In genomic region chr1:90599226-90599625, GRCm38 (mm10) we compare ENCODE assay signal across 17 mouse cellular contexts. TPM values are rescaled to one million over a fixed set of nuclear protein-coding genes. Genes with fewer than 3 reads are reported as not detected.
DNase-seq lines count a peak whose midpoint lies in the region; ATAC-seq lines count a peak whose summit lies in the region.
"Had no signal": no experiment of that assay in that cellular context is flagged by ENCODE, and none has a peak within 500 bp of the region (broad histone marks: within the 10 kb centered on the region; RNA-seq: fewer than 3 reads in every experiment).

No protein-coding gene starts in this region.

- ATAC-seq in heart, embryonic 12.5 days (ENCODE audit: insufficient number of reproducible peaks, low FRiP score): no peak
- ATAC-seq: forebrain, embryonic 14.5 days; hindbrain, embryonic 16.5 days; midbrain, embryonic 16.5 days; Patski had no signal

- DNase-seq in heart, adult 8-10 months (ENCODE audit: low spot score): peak; percentile 64
- peak; percentile 47 to 61 for DNase-seq in kidney, adult 8-10 months
- DNase-seq in lung, postnatal 10 days: peak; percentile 87
- DNase-seq in yolk sac, embryonic 10.5 days (ENCODE audit: low spot score): no peak
- no peak for DNase-seq in right cerebral cortex, postnatal 4 days
- DNase-seq in right cerebral cortex, postnatal 25 days: no peak
- DNase-seq: liver, embryonic 13.5 days had no signal

- no peak overlapping the region for H3K9ac ChIP-seq in heart, embryonic 12.5 days
- H3K9ac ChIP-seq: embryonic facial prominence, embryonic 15.5 days; liver, embryonic 13.5 days; neural tube, embryonic 15.5 days; stomach, embryonic 15.5 days had no signal

- WGBS in heart, embryonic 12.5 days: 41% methylated on average over 3 of the region's 3 CpGs

- peaks cover 15% of the 10 kb centered on the region; the same call in 1 of the 2 replicates for H3K27me3 ChIP-seq in heart, embryonic 12.5 days (replicated peaks)
- H3K27me3 ChIP-seq: stomach, embryonic 15.5 days had no signal

- H3K36me3 ChIP-seq in heart, embryonic 12.5 days: no peaks in the 10 kb centered on the region
- H3K36me3 ChIP-seq: embryonic facial prominence, embryonic 15.5 days; liver, embryonic 13.5 days; neural tube, embryonic 15.5 days; stomach, embryonic 15.5 days had no signal

- H3K4me2 ChIP-seq in heart, embryonic 12.5 days: no peak overlapping the region
- H3K4me2 ChIP-seq: embryonic facial prominence, embryonic 15.5 days; liver, embryonic 13.5 days; neural tube, embryonic 15.5 days; stomach, embryonic 15.5 days had no signal

- H3K4me1 ChIP-seq in heart, embryonic 12.5 days (replicated peaks): 0 out of 2 replicates have a peak, but pooled peaks cover 1% of the 10 kb centered on the region
- H3K4me1 ChIP-seq in brown adipose tissue, adult 24 weeks (ENCODE audit: control insufficient read depth, insufficient read depth, insufficient read length, low read length): peaks cover 8% of the 10 kb centered on the region

- no peaks in the 10 kb centered on the region for H3K9me3 ChIP-seq in heart, embryonic 12.5 days (replicated peaks)
- H3K9me3 ChIP-seq: embryonic facial prominence, embryonic 15.5 days; liver, embryonic 13.5 days; neural tube, embryonic 15.5 days; stomach, embryonic 15.5 days had no signal

- no peak overlapping the region for H3K27ac ChIP-seq in heart, embryonic 12.5 days (ENCODE audit: poor library complexity, severe bottlenecking)
- H3K27ac ChIP-seq in brown adipose tissue, adult 24 weeks (replicated peaks; ENCODE audit: low read depth, low read length): peak overlapping the region; percentile 91
- H3K27ac ChIP-seq: embryonic facial prominence, embryonic 15.5 days; layer of hippocampus, adult 2 months; liver, embryonic 13.5 days; neural tube, embryonic 15.5 days; stomach, embryonic 15.5 days had no signal

- no peak overlapping the region for H3K4me3 ChIP-seq in heart, embryonic 12.5 days
- H3K4me3 ChIP-seq in brown adipose tissue, adult 24 weeks (ENCODE audit: insufficient read depth, low read depth, low read length): no peak overlapping the region
- H3K4me3 ChIP-seq: embryonic facial prominence, embryonic 15.5 days; layer of hippocampus, adult 2 months; liver, embryonic 13.5 days; neural tube, embryonic 15.5 days; stomach, embryonic 15.5 days had no signal

RNA-seq across cellular contexts. Expression of gene Cops8, which starts 3.6 kb away (rescaled TPM):
- 100 to 1,000 TPM in 3 of 4 experiments, 10 to 100 TPM in 1; 94.8 to 119 (median 109) TPM for total RNA-seq in heart, adult 8-10 months (2022)
- 131 and 136 TPM in 2 replicates for polyA plus RNA-seq in heart, embryonic 12.5 days (2016; fragmentation: Nextera tagmentation; extraction: Ambion mirVana)
- polyA plus RNA-seq in brown adipose tissue, adult 24 weeks (2012; ENCODE audit: insufficient read depth, insufficient read length, missing spikeins): 48.4 and 61.4 TPM in 2 replicates

Comparison
In these comparisons a context has a peak if more than half of its experiments do, and no peak if none do; other contexts are left out.
1. DNase-seq: peak in heart, adult 8-10 months (single experiment), kidney, adult 8-10 months (2 of 2) and lung, postnatal 10 days (single experiment); none in yolk sac, embryonic 10.5 days (single experiment), right cerebral cortex, postnatal 4 days (single experiment) and right cerebral cortex, postnatal 25 days (single experiment).